Mouse (Mus musculus) liver, postnatal 0 days (tissue): ENCODE measurements at regions not wholly inside any gene's neighbourhood (a gene's known extent, or its start where the extent isn't known, plus 50 kb on each side); places are given as distances from the start of the nearest gene placed in this dataset.

ENCODE experiments used
- CTCF ChIP-seq: sonication (generic); IDR thresholded peaks from 2 replicates; pipeline ENCODE4 v1.5.1; 2016; ENCODE audit warnings: antibody characterized with exemption, low read depth
- EP300 ChIP-seq: IDR thresholded peaks from 2 replicates; pipeline ENCODE4 v1.6.1; 2016; ENCODE audit warnings: antibody characterized with exemption, low read depth, mild to moderate bottlenecking

DNA sequence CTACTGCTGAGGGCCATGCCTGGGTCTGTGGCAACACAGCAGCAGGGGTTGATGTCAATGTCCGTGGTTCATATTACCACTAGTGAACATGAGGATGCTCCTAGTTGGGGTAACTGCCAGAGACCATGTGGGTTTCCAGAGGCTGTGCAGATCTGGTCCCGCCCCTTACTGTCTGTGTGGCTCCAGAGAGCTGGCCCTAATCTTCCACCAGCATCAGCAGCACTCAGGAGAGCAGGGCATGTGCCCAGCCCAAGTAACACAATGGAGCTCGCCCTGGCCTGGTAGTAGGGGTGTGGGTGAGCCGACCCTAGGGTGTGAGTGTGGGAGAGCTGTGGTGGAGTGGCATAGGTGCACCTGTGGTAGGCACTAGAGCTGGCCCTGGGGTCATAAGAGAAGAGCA is 59.3 kb upstream of the Galnt15 start:
- no peak for TF ChIP-seq EP300
- TF ChIP-seq CTCF, result no peak
